Mouse (Mus musculus) lung, embryonic 14.5 days (tissue): Measurements from ENCODE around the gene Bcl2a1d. TPM values are rescaled to one million over a fixed set of nuclear protein-coding genes. Genes with fewer than 3 reads are reported as not detected.
"Not testable (repeated sequence)": the region's sequence is repeated elsewhere in the genome, so short reads cannot be mapped to it uniquely, and the experiment has no call there.

Experiments used
- ATAC-seq: fragments of 200-750 bp; cut with Nextera tagmentation; 2 replicates; pipeline ENCODE4 v1.8.0; 2017; ENCODE audit warnings: mild to moderate bottlenecking, moderate TSS enrichment, moderate library complexity; ENCODE audit not compliant: insufficient read depth
- DNase-seq: peaks from one replicate; pipeline ENCODE4 v3.0.0-alpha.2; 2015
- H3K27ac ChIP-seq: fragments of 300-500 bp; sonication (generic); 2 replicates; pipeline ENCODE4 v1.5.1; 2014; ENCODE audit warnings: low read depth, mild to moderate bottlenecking, moderate library complexity
- H3K27me3 ChIP-seq: fragments of 300-500 bp; sonication (generic); 2 replicates; pipeline ENCODE4 v1.6.1; 2014; ENCODE audit warnings: low read length, control low read depth; ENCODE audit not compliant: insufficient read depth
- H3K36me3 ChIP-seq: fragments of 300-500 bp; sonication (generic); 2 replicates; pipeline ENCODE4 v1.6.1; 2014; ENCODE audit warnings: control low read depth; ENCODE audit not compliant: insufficient read depth
- H3K4me1 ChIP-seq: fragments of 300-500 bp; sonication (generic); 2 replicates; pipeline ENCODE4 v1.6.1; 2014; ENCODE audit warnings: antibody characterized with exemption, control low read depth; ENCODE audit not compliant: insufficient read depth
- H3K4me2 ChIP-seq: fragments of 300-500 bp; sonication (generic); 2 replicates; pipeline ENCODE4 v1.6.1; 2014; ENCODE audit warnings: mild to moderate bottlenecking
- H3K4me3 ChIP-seq: fragments of 300-500 bp; sonication (generic); 2 replicates; pipeline ENCODE4 v1.5.1; 2014; ENCODE audit warnings: low read depth, low read length
- H3K9ac ChIP-seq: fragments of 300-500 bp; sonication (generic); 2 replicates; pipeline ENCODE4 v1.6.1; 2014
- H3K9me3 ChIP-seq: fragments of 300-500 bp; sonication (generic); 2 replicates; pipeline ENCODE4 v1.6.1; 2016; ENCODE audit warnings: low read depth, low read length, control low read depth
- CTCF ChIP-seq: IDR thresholded peaks from 2 replicates; pipeline ENCODE4 v1.5.1; 2016; ENCODE audit warnings: antibody characterized with exemption, low read depth
- whole genome bisulfite sequencing: fragments of 180-500 bp; shearing (Covaris S2); extraction: QIAGEN DNeasy Blood & Tissue Kit; methylation state at CpG from one replicate; pipeline ENCODE4 v1.1.7; 2014; 5-methylcytosine and 5-hydroxymethylcytosine counted together
- polyA plus RNA-seq: library from polyadenylated mRNA; unstranded; fragments of >200 nt; fragmentation: Nextera tagmentation; extraction: Ambion mirVana; gene quantifications from 2 replicates; pipeline ENCODE4 v1.2.1, GENCODE M21; 2014

Gene Bcl2a1d
- 1.1 and 1.2 TPM in 2 replicates for polyA plus RNA-seq

- not testable (repeated sequence) for H3K4me3 ChIP-seq, H3K4me1 ChIP-seq, DNase-seq, H3K36me3 ChIP-seq, H3K27ac ChIP-seq, H3K4me2 ChIP-seq, H3K9me3 ChIP-seq, H3K9ac ChIP-seq, H3K27me3 ChIP-seq
- 67% methylated on average over 5 of the region's 5 CpGs for WGBS
- peak; percentile 14; the same call in 1 of the 2 replicates for ATAC-seq
Observed at GRCm38 (mm10) chr9:88731728-88732127, at the start of gene Bcl2a1d. Bcl2a1d (minus strand) TSS chr9:88731914.

GRCm38 (mm10) chr9:88770239-88770638 lies 38.5 kb upstream of the Bcl2a1d start:
- not testable (repeated sequence) for ATAC-seq, H3K27ac ChIP-seq, H3K4me2 ChIP-seq, H3K9me3 ChIP-seq, H3K4me3 ChIP-seq, H3K36me3 ChIP-seq, DNase-seq, H3K4me1 ChIP-seq, H3K9ac ChIP-seq, H3K27me3 ChIP-seq
- 69% methylated on average over 2 of the region's 6 CpGs for WGBS

- not testable (repeated sequence) for H3K4me2 ChIP-seq, ATAC-seq, H3K4me1 ChIP-seq, DNase-seq, H3K9me3 ChIP-seq, H3K27ac ChIP-seq, H3K27me3 ChIP-seq, H3K36me3 ChIP-seq, H3K9ac ChIP-seq, H3K4me3 ChIP-seq
- WGBS = 67% methylated on average over 3 of the region's 5 CpGs
Observed at GRCm38 (mm10) chr9:88769470-88769869, 37.8 kb upstream of the Bcl2a1d start.

- H3K27ac ChIP-seq, H3K4me2 ChIP-seq, ATAC-seq, H3K9me3 ChIP-seq, H3K4me3 ChIP-seq, H3K9ac ChIP-seq, H3K36me3 ChIP-seq, H3K4me1 ChIP-seq, H3K27me3 ChIP-seq, DNase-seq: not testable (repeated sequence)
- peak; percentile 41; the same call in 1 of the 2 replicates for TF ChIP-seq CTCF
- 40% methylated on average over 1 of the region's 2 CpGs for WGBS
Observed at GRCm38 (mm10) chr9:88746687-88747086, 15.0 kb upstream of the Bcl2a1d start.

GRCm38 (mm10) chr9:88746046-88746445 lies 14.3 kb upstream of the Bcl2a1d start:
- not testable (repeated sequence) for ATAC-seq, H3K27ac ChIP-seq, H3K9ac ChIP-seq, H3K4me2 ChIP-seq, H3K36me3 ChIP-seq, H3K27me3 ChIP-seq, DNase-seq, H3K4me3 ChIP-seq, H3K4me1 ChIP-seq, H3K9me3 ChIP-seq
- 40% methylated on average over 1 of the region's 2 CpGs for WGBS

- H3K4me3 ChIP-seq, H3K36me3 ChIP-seq, H3K27ac ChIP-seq, H3K4me2 ChIP-seq, ATAC-seq, H3K4me1 ChIP-seq, H3K9me3 ChIP-seq, H3K9ac ChIP-seq, H3K27me3 ChIP-seq, DNase-seq: not testable (repeated sequence)
Observed at GRCm38 (mm10) chr9:88735289-88735688, 3.6 kb upstream of the Bcl2a1d start.

GRCm38 (mm10) chr9:88733182-88733581 lies 1.5 kb upstream of the Bcl2a1d start:
- peak; percentile 40 for DNase-seq
- not testable (repeated sequence) for H3K4me1 ChIP-seq, H3K36me3 ChIP-seq, H3K4me3 ChIP-seq, H3K27ac ChIP-seq, H3K9me3 ChIP-seq, H3K9ac ChIP-seq, H3K4me2 ChIP-seq, H3K27me3 ChIP-seq
- peak; percentile 88 for ATAC-seq
- 77% methylated on average over 1 of the region's 1 CpGs for WGBS

- not testable (repeated sequence) for ATAC-seq
Observed at GRCm38 (mm10) chr9:88732334-88732733, 620 bp upstream of the Bcl2a1d start.

GRCm38 (mm10) chr9:88728311-88728710 lies 3.4 kb downstream of the Bcl2a1d start:
- H3K4me1 ChIP-seq, H3K36me3 ChIP-seq, H3K9me3 ChIP-seq, ATAC-seq, DNase-seq, H3K27ac ChIP-seq, H3K27me3 ChIP-seq, H3K4me3 ChIP-seq, H3K9ac ChIP-seq, H3K4me2 ChIP-seq: not testable (repeated sequence)

More at GRCm38 (mm10) chr9:88732334-88732733, 620 bp upstream of the Bcl2a1d start:
- H3K27me3 ChIP-seq, H3K9me3 ChIP-seq, H3K27ac ChIP-seq, DNase-seq, H3K4me1 ChIP-seq, H3K4me2 ChIP-seq, H3K9ac ChIP-seq, H3K4me3 ChIP-seq, H3K36me3 ChIP-seq: not testable (repeated sequence)
- WGBS = 54% methylated on average over 1 of the region's 3 CpGs

GRCm38 (mm10) chr9:88721628-88722027 lies 10.1 kb downstream of the Bcl2a1d start:
- not testable (repeated sequence) for DNase-seq, H3K9me3 ChIP-seq, H3K27ac ChIP-seq, H3K36me3 ChIP-seq, H3K4me2 ChIP-seq, ATAC-seq, H3K4me3 ChIP-seq, H3K9ac ChIP-seq, H3K27me3 ChIP-seq, H3K4me1 ChIP-seq
